Mouse (Mus musculus) testis, postnatal 10 days (tissue): ENCODE data around the gene 1700023F06Rik.

Experiments
- DNase-seq: peaks from one replicate; pipeline ENCODE4 v3.0.0; 2021; ENCODE audit warnings: low spot score

The 1700023F06Rik gene

GRCm38 (mm10) chr11:103208458-103208857 is at the start of gene 1700023F06Rik:
TSS of gene 1700023F06Rik (minus strand) at chr11:103208558.
- DNase-seq: peak; percentile 38

GRCm38 (mm10) chr11:103257938-103258481 is 49.7 kb upstream of the 1700023F06Rik start:
- no peak for DNase-seq

- DNase-seq: no peak
Measured at GRCm38 (mm10) chr11:103253605-103254004, 45.2 kb upstream of the 1700023F06Rik start.

- DNase-seq: no peak
Measured at GRCm38 (mm10) chr11:103252380-103252779, 44.0 kb upstream of the 1700023F06Rik start.

- DNase-seq: no peak
Measured at GRCm38 (mm10) chr11:103250324-103250723, 42.0 kb upstream of the 1700023F06Rik start.

- DNase-seq: no peak
Measured at GRCm38 (mm10) chr11:103249509-103249908, 41.2 kb upstream of the 1700023F06Rik start.

GRCm38 (mm10) chr11:103248837-103249236 is 40.5 kb upstream of the 1700023F06Rik start:
- DNase-seq: no peak

GRCm38 (mm10) chr11:103247504-103248177 is 39.3 kb upstream of the 1700023F06Rik start:
- peak; percentile 80 for DNase-seq

GRCm38 (mm10) chr11:103246731-103247290 is 38.5 kb upstream of the 1700023F06Rik start:
- no peak for DNase-seq

GRCm38 (mm10) chr11:103246081-103246730 is 37.8 kb upstream of the 1700023F06Rik start:
- DNase-seq: no peak

GRCm38 (mm10) chr11:103244856-103245255 is 36.5 kb upstream of the 1700023F06Rik start:
- DNase-seq: no peak

- no peak for DNase-seq
Measured at GRCm38 (mm10) chr11:103240740-103241139, 32.4 kb upstream of the 1700023F06Rik start.

GRCm38 (mm10) chr11:103237757-103238156 is 29.4 kb upstream of the 1700023F06Rik start:
- DNase-seq: no peak

GRCm38 (mm10) chr11:103236903-103237302 is 28.5 kb upstream of the 1700023F06Rik start:
- no peak for DNase-seq

GRCm38 (mm10) chr11:103236431-103236830 is 28.1 kb upstream of the 1700023F06Rik start:
- DNase-seq: no peak

GRCm38 (mm10) chr11:103235702-103236101 is 27.3 kb upstream of the 1700023F06Rik start:
- no peak for DNase-seq

- DNase-seq: no peak
Measured at GRCm38 (mm10) chr11:103234447-103234846, 26.1 kb upstream of the 1700023F06Rik start.

GRCm38 (mm10) chr11:103232966-103233365 is 24.6 kb upstream of the 1700023F06Rik start:
- peak; percentile 93 for DNase-seq

- peak; percentile 38 for DNase-seq
Measured at GRCm38 (mm10) chr11:103231367-103231766, 23.0 kb upstream of the 1700023F06Rik start.

GRCm38 (mm10) chr11:103230626-103231025 is 22.3 kb upstream of the 1700023F06Rik start:
- no peak for DNase-seq

- no peak for DNase-seq
Measured at GRCm38 (mm10) chr11:103229608-103230007, 21.2 kb upstream of the 1700023F06Rik start.

- peak; percentile 41 for DNase-seq
Measured at GRCm38 (mm10) chr11:103223951-103224456, 15.6 kb upstream of the 1700023F06Rik start.

GRCm38 (mm10) chr11:103223444-103223843 is 15.1 kb upstream of the 1700023F06Rik start:
- no peak for DNase-seq
